ENCODE assay signal across 8 mouse cellular contexts in the genomic region with DNA sequence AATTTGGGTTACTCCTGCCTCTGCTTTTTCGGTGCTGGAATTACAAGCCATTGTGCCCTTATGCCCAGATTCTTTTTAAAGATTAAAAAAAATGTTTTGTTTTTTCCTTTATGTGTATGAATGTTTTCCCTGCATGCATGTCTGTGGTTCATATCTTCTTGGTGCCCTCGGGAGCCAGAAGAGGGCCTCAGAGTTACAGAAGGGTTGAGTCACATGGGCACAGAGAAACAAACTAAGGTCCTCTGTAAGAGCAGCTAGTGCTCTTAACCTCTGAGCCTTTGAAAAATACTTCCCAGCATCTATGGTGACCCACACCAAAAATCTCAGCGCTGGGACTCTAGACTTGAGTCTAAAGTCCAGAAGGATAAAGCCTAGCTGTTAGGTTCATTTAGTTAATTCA. TPM values are rescaled to one million over a fixed set of nuclear protein-coding genes. Genes with fewer than 3 reads are reported as not detected.
A peak's percentile ranks its signal among the peaks of the same experiment; 100 is the strongest.
DNase-seq lines count a peak whose midpoint lies in the region; ATAC-seq and TF ChIP-seq lines count a peak whose summit lies in the region.

No protein-coding gene starts in this region.

- H3K4me3 ChIP-seq in gastrocnemius, adult 2 months, result peak overlapping the region; percentile 95

- ATAC-seq in megakaryocyte-erythroid progenitor cell, adult 5-6 weeks (replicated peaks; ENCODE audit: low FRiP score, low TSS enrichment, poor library complexity, severe bottlenecking), result peak; percentile 78

- TF ChIP-seq CTCF in gastrocnemius, adult 2 months (IDR thresholded peaks at IDR 0.05), result peak; percentile 34

- intact Hi-C loops in gastrocnemius, adult 2 months (cut with DNase I), result no loop called here
- intact Hi-C loops in heart, postnatal 10 days (cut with DNase I), result loop anchor here (1.0 kb wide), 1 partner anchor 26 kb away; a partner anchor contains a TSS

- peak; percentile 26 for DNase-seq in gastrocnemius, adult 2 months
- no peak for DNase-seq in gastrocnemius, adult 8-10 months (ENCODE audit: low spot score in 2 of 2)
- DNase-seq in MN1 (ENCODE audit: low spot score), result peak; percentile 46
- peak; percentile 22 for DNase-seq in embryo, embryonic 9.5 days (ENCODE audit: extremely low spot score)
- peak; percentile 36 to 48 for DNase-seq in heart, postnatal 10 days
- DNase-seq in large intestine, adult 2 months (ENCODE audit: low read depth, low spot score), result peak; percentile 25
- DNase-seq in telencephalon, adult 2 months (ENCODE audit: low read depth, low spot score), result peak; percentile 45

- 6% methylated on average over 3 of the region's 3 CpGs for WGBS in large intestine, adult 2 months

- H3K27ac ChIP-seq in gastrocnemius, adult 2 months, result peak overlapping the region; percentile 94

RNA-seq across cellular contexts. Expression of a gene that starts 0.6 kb away (rescaled TPM):
- under 1 TPM; 0.74 to 0.78 TPM for total RNA-seq in gastrocnemius, adult 2 months (2021)
- 1 to 10 TPM in 3 of 4 experiments, under 1 TPM in 1; 0.87 to 2.8 (median 1.5) TPM for total RNA-seq in gastrocnemius, adult 8-10 months (2022)
- total RNA-seq in heart, postnatal 10 days (2021), result 1 to 10 TPM; 4.2 to 5.4 TPM
- polyA plus RNA-seq in large intestine, adult 2 months (2012; rRNA removed), result 7.0 and 8.4 TPM in 2 replicates
- 6.9 and 13.5 TPM in 2 replicates for total RNA-seq in megakaryocyte-erythroid progenitor cell, adult 5-6 weeks (2014; fragmentation: Nextera tagmentation)
- 13.2 and 29.9 TPM in 2 replicates for total RNA-seq in megakaryocyte-erythroid progenitor cell, adult 5-6 weeks (2017)

RNA-seq across cellular contexts. Expression of a gene that starts 26.1 kb away (rescaled TPM):
- under 1 TPM; 0.20 to 0.42 TPM for total RNA-seq in gastrocnemius, adult 2 months (2021)
- total RNA-seq in gastrocnemius, adult 8-10 months (2022), result under 1 TPM in 3 of 4 experiments, not detected in 1; 0.24 to 0.43 (median 0.24) TPM
- total RNA-seq in heart, postnatal 10 days (2021), result 1 to 10 TPM; 4.1 to 4.6 TPM
- 0.89 and 1.6 TPM in 2 replicates for polyA plus RNA-seq in large intestine, adult 2 months (2012; rRNA removed)
- total RNA-seq in megakaryocyte-erythroid progenitor cell, adult 5-6 weeks (2014; fragmentation: Nextera tagmentation), result 3.1 and 9.1 TPM in 2 replicates
- 2.3 and 7.8 TPM in 2 replicates for total RNA-seq in megakaryocyte-erythroid progenitor cell, adult 5-6 weeks (2017)

Comparison
In these comparisons a context has a peak if more than half of its experiments do, and no peak if none do; other contexts are left out.
1. DNase-seq: peak in gastrocnemius, adult 2 months (single experiment), MN1 (single experiment), embryo, embryonic 9.5 days (single experiment), heart, postnatal 10 days (2 of 2), large intestine, adult 2 months (single experiment) and telencephalon, adult 2 months (single experiment); none in gastrocnemius, adult 8-10 months (0 of 2).